Mouse (Mus musculus): ENCODE results near the gene Rragc. TPM values are rescaled to one million over a fixed set of nuclear protein-coding genes. Genes with fewer than 3 reads are reported as not detected.

The Rragc gene
- polyA plus RNA-seq, 1 experiment = 91.0 TPM

DNA sequence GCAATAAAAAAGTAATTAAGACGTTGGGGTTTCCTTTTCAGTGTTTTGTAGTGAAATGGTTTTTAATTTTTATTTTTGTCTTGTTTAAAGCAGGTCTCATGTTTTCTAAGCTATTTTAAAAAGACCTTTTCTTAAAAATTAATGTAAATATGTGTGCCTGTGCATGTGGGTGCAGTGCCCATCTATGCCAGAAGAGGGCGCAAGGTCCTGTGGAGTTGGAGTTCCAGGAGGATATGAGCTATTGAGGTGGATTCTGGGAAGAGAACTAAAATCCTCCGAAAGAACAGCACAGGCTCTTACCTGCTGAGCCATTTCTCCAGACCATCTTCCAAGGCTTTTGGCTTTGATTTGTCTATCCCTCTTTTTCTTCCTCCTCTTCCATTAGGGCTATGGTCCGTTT, 53.8 kb downstream of the Rragc start:
- Histone ChIP-seq H3K4me1 (ENCODE audit: control insufficient read depth, insufficient read depth, insufficient read length, low read length) (no peaks in the 10 kb centered on the region), H3K4me3 (ENCODE audit: insufficient read depth, low read depth, low read length) (no peak overlapping the region), H3K27ac (replicated peaks; ENCODE audit: low read depth, low read length) (no peak overlapping the region)

DNA sequence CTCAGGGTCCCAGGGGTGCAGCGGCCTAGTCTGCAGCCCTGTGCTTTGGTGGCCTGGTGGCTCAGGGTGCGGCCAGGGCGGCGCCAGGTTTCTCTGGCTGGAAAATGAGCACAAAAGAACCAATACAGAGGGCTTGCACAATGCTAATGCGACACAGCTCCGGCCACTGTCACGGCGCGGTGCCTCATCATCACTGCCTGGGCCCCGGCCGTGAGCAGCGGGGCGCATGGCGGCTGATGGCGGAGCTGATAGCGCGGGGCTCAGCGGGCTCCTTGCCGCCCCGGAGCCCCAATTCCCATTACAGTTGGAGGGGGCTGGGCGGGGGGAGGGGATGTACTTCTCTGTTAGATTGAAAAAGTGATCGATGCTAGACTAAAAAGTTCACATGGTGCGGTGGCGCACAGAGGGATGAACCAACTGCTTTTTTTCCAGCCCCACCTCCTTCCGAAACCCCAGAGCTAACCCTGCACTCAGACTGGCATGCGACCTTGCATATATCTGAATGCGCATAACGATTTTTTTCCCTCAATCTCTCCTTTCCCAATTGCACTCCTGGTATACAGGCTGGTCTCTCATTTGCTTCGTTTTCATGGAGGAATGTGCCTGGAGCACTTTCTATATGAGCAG, 55.3 kb downstream of the Rragc start:
- Histone ChIP-seq H3K4me3 (ENCODE audit: insufficient read depth, low read depth, low read length) (no peak overlapping the region), H3K27ac (replicated peaks; ENCODE audit: low read depth, low read length) (no peak overlapping the region), H3K4me1 (ENCODE audit: control insufficient read depth, insufficient read depth, insufficient read length, low read length) (no peaks in the 10 kb centered on the region)

DNA sequence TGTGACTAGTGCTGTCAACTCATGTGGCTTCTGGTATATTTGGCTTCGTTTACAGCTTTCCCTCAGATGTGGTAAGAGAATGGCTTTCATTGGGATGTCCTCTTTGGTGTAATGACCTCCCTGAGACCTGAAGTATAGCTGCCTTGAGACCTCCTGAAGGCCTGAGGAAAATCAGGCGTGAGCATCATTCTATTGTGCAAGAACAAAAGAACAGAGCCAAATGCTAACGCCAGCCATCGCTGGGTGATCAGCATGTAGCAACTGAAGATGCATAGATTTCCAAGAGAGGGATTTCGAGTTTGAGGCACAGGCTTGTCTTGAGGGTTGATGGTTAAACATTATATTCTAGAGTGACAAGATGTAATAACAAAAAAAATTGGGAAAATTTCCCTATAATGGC, 64.9 kb downstream of the Rragc start:
- Histone ChIP-seq H3K27ac (replicated peaks; ENCODE audit: low read depth, low read length) (no peak overlapping the region), H3K4me3 (ENCODE audit: insufficient read depth, low read depth, low read length) (no peak overlapping the region), H3K4me1 (ENCODE audit: control insufficient read depth, insufficient read depth, insufficient read length, low read length) (no peaks in the 10 kb centered on the region)

Other genes with a start within 250 kb of the Rragc start
- 74.3 and 90.1 TPM in 2 replicates for gene Macf1, start 233.1 kb upstream of the Rragc start, polyA plus RNA-seq (2012; ENCODE audit: insufficient read depth, insufficient read length, missing spikeins)
- 1,258 and 1,341 TPM in 2 replicates for gene Ndufs5, start 199.2 kb upstream of the Rragc start, polyA plus RNA-seq (2012; ENCODE audit: insufficient read depth, insufficient read length, missing spikeins)
- gene Akirin1, start 167.1 kb upstream of the Rragc start, polyA plus RNA-seq (2012; ENCODE audit: insufficient read depth, insufficient read length, missing spikeins) = 41.9 and 46.0 TPM in 2 replicates
- not detected in 2 replicates for gene Rhbdl2, start 129.6 kb upstream of the Rragc start, polyA plus RNA-seq (2012; ENCODE audit: insufficient read depth, insufficient read length, missing spikeins)
- not detected in 2 replicates for gene 4933427I04Rik, start 57.8 kb upstream of the Rragc start, polyA plus RNA-seq (2012; ENCODE audit: insufficient read depth, insufficient read length, missing spikeins)
- gene Mycbp, start 12.6 kb upstream of the Rragc start, polyA plus RNA-seq (2012; ENCODE audit: insufficient read depth, insufficient read length, missing spikeins) = 70.1 and 80.7 TPM in 2 replicates
- not detected in 2 replicates for gene 4930535I16Rik, start 576 bp downstream of the Rragc start, polyA plus RNA-seq (2012; ENCODE audit: insufficient read depth, insufficient read length, missing spikeins)

All from brown adipose tissue, adult 24 weeks (tissue).